Mouse (Mus musculus) Muller cell, postnatal 12 days (primary cell): Measurements from ENCODE around the gene Skap1.

Experiments
- DNase-seq: peaks from one replicate; pipeline ENCODE4 v3.0.0-alpha.2; 2015; ENCODE audit errors: inconsistent ontology term

The Skap1 gene

DNA sequence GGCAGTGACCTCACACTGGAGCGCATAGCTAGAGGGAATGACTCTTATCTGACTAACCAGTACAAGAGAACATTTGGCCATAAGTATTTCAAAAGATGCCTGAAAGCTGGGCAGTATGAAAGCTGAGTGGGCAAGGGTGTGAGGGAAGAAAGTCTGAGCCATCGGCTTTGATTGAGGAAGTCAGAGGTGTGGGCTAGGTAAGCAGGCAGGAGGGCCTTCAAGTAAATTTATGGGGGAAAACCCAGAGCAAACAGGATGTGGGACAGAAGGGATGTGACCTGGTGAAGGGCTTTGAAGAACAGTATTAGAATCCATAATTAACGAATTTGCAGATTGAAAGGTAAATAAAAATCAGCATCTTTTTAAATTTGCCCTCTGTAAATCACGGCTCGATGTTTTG is 95.8 kb downstream of the Skap1 start:
- no peak for DNase-seq

DNA sequence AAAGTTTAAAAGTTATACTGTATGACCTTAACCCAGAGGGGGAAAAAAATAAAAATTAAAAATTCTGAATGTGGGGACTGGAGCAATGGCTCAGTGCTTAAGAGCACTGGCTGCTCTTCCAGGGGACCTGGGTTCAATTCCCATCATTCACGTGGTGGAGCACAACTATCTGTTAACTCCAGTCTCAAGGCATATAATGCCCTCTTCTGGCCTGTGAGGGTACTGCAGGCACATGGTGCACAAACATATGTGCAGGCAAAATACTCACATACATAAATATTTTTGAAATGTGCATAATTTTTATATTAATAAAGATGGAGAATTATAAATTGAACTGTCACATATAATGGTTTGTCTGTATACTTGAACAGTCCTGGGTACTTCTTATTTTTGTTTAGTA is 99.7 kb downstream of the Skap1 start:
- DNase-seq: no peak

DNA sequence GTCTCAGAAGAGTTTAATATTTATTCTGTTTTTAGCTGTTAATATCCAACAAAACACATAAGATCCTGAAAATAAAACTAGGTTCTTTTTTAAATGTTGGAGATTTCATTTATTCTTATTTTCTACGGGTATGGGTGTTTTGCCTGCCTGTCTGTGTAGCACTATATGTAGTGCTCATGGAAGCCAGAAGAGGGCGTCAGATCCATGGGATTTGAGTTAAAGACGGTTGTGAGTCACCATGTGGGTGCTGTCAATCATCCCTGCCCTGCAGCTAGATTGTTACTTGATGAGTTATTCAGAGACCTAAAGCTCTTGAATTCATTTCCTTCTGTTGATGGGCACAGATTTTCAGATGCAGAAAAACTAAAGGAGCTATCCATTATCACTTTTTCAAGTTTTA is 108.1 kb downstream of the Skap1 start:
- no peak for DNase-seq

DNA sequence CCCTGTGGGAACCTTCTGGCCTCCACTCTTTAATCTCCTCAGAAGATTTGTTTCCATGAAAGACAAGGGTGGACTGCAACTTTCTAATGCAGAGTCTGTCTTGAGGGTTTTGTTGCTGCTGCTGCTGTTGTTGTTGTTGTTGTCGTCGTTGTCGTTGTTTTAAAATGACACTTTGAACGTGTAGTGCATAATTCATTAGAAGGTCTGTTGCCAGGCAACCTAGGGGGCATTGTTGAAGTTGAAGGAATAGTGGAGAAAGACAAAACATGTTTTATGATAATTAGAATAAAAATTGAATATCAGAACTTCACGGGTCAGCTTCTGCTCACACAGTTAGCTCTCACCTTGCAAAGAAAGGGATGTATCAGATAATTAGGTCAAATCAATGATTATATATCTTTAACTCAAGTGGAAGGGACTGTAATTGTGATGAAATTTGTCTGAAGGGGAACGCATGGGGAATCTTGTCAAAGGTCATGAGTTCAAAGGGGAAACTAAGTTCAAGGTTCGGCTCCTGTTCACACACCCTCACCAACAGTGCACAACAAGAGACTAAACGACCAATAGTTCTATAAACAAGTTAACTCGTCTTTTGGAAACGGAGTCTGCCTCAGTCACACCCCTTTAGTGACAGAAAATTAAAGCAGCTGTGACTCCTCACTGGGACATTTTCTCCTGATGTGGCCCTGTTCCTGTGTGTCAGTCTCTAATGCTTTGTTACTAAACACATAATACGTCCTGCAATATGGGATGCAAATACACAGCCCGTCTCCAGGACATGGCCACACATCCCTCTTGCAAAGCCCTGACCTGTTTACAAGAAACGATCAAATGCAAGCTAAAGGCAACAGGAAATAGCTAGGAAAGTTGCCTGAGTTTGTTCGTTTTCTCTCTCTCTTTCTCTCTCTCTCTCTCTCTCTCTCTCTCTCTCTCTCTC is 112.4 kb downstream of the Skap1 start:
- DNase-seq: no peak

DNA sequence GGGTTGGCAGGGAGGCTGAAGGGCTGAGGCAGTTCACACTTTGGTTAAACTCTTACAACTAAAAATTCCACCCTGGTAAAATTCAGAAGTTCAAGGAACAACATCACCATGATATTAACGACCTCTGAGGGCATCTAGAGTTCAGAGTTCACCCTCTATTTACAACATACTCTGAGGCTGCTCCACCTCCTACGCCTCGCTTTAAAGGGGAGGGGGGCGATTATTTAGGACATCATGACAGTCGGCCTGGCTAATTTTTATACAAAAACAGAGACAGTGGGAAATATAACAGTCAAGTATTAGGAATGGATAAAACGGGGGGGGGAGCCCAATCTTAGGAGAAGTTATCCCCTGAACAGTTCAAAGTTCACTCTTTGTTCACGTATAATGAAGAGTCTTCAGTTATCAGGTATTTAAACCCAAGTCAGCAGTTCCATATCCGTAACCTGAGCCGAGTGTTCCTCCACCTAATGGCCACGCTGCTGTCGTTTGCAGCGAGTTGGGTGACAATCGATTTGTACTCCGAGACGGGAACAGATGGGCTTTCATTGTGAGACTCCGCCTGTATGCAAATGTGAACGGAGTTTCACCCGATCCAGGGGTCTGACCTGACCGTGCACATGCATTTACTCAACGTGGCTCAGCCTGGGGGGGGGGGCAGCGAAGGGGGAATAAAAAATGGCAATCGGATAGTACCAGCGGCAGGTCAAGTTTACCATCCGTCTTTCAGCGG is 114.3 kb downstream of the Skap1 start:
- DNase-seq: no peak

DNA sequence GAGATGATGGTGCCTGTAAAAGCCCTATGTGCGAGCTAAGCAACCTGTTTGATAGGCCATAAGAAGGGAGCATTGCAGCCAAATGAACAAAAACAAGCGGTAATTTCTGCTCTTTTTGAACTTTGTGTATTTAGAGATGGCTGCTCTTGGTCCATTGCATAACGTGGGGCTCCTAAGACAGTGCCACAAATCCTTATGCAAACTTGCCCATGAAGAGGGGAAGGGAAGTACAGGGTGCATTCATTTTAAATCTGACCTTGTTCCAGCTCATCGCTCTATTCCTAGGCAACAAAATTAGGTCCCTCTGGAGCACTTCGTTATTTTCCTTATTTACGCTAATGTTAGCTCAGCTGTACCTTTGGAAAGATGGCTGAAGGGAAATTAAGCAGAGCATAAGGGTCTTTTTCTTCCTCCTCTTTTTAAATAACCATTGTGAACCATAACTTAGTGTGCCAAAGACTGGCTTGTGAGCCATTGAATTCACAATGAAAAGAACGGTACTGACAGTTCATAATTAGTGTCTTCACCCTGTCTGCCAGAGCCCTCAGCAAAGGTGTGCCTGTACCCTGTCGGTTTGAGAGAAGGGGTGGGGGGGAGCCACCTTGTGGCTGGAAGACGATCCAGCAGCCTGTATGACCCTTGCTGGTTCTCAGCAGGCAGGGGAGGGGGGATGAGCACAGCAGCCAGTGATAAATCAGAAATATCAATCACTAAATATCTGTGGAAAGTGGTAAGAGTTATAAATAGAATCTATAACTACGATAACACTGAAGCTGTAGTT is 117.4 kb downstream of the Skap1 start:
- no peak for DNase-seq

DNA sequence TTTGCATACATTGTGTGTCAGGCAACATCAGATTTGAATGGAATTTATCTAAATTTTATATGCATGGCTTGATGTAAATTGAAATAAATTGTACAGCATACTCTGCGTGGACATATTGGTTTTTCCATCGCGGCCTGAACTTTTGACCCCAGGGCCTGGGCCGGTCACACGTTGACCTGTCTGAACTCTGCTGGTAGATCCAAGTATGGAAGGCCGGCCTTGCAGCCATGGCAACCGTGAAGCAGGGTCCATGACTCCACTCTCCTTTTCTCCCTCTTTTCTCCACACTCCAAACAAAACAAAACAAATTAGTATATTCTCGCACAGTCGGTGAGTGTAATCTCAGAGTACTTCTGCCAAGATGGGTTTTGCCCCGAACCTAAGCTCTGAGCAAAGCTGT is 118.2 kb downstream of the Skap1 start:
- no peak for DNase-seq

DNA sequence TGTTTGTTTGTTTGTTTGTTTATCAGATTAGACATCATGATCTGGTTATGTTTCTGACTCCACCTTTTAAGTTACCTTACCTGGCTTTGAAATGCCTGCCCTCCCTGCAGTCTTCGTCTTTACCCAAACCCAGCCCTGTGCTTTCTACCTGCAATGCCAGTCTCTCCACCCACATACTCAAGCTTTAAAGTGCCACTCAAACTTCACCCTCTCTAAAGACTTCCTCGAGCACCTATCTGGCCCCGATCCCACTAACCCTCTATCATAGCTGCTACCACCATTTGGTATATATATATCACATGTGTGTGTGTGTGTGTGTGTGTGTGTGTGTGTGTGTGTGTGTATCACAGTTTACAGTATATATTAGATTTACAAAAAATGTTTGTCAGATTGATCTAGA is 125.4 kb downstream of the Skap1 start:
- no peak for DNase-seq

DNA sequence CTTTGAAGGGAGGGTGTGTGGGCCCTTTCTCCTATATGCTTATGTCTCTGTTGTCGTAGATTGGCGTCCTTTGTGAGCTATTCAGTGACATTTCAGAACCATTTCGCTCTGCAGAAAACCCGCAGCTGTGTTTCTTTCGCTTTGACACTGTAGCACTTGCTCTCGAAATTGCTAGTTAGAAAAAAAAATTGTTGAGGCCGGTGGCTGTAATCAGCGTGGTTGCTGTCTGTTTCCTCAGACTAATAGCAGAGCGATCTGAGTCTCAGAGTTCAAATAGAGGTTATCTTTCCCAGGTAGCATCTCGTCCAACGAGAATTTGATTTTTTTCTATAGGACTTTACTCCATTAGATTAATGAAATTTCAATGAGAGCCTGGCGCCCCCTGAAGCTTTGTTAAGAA is 131.5 kb downstream of the Skap1 start:
- no peak for DNase-seq

DNA sequence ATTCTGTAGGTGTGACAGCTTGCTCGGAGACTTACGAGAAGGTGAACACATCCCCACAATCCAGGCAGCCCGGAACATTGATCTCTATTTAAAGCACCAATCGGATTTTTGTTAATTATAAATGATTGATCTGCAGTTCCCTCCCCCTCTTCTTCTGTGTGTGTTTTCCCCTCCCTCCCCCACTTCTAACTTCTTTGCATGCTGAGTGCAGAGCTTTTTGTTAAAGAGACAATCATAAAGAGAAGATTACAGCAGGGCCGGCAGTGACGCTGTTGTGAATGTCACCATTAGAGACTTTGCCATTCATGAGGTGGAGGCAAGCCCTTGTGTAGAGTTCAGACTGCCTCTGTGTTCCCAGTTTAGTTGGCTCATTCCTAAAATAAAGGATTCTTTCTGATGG is 131.9 kb downstream of the Skap1 start:
- no peak for DNase-seq

DNA sequence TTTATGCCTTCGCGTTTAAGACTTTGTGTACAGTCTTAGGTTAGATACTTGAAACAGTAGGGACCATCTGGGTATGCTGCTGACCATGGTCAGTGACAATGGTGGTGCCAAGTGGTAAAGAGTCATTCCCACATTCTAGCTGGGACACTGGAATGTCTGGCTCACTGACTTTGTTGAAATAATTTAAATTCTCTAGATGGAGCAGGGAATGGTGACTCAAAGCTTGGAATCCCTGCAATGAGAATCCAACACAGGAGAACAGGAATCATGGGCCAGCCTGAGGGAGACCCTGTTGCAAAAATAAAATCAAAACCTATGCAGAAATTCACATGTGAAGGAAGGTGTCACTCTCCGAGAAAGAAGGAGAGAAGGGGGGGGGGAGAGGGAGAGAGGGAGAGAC is 138.4 kb downstream of the Skap1 start:
- DNase-seq: peak; percentile 77

DNA sequence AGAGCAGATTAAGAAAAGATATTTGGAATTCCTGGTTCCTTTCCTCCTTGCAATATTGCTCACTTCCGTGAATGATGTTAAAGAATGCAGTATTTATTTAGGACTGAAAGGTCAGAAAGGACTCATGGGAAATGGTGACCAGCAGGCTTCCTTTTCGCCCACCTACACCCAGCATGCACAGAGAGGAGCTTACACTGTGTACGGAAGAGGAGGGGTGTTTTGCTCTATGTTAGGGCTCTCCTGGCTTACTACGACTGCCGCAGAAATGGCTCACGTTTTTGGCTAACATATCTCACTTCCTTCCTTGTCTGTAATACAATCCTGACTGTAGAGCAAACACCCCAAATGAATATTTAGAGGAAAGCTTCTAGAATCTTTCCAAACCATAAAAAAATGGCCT is 139.9 kb downstream of the Skap1 start:
- DNase-seq: no peak

DNA sequence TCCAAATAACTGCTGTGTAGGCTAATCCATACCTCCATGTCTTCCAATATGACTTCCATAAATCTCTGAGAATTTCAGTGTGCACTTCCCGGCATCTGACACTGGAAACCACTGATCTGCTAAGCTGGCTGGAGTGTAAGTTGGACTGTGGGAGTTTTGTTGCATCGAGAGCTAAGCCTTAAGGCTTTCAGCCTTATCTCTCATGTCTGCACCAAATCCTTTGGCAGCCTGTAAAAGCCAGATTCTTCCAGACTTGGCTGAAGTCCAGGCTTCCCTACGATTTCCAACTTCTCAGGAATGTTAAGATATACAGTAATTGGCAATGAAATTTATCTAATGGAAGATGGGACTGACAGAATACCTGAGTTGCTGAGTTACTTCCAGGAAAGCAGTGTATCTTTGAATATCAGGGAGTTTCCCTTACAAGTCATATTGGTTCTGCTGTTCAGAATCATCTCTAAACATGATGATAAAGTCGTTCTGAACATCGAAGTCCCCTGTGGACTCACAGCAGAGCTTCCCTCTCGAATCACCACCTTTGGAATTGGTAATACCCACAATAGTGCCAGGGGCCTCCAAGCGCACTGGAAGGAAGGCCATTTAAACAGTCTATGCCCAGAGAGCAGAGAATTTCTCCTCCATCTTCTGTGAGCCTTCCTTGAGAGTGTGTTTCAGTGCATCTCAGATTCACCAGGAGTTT is 140.5 kb downstream of the Skap1 start:
- DNase-seq: no peak

DNA sequence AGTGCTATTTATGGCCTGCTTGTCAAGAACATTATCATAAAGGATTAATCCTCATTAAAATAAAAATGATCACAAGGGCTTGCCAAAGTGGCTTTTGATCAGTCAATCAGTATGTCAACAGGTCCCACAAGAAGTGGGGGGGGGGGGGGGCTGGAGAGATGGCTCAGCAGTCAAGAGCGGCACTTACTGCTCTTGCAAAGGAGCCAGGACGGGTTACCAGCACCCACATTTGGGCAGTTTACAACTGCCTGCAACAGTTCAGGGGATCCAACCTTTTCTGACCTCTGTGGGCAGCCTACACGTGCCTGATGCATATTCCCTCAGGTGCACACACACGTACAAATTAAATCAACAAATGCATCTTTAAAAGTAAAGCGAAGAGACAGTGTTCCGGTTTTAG is 141.1 kb downstream of the Skap1 start:
- no peak for DNase-seq

DNA sequence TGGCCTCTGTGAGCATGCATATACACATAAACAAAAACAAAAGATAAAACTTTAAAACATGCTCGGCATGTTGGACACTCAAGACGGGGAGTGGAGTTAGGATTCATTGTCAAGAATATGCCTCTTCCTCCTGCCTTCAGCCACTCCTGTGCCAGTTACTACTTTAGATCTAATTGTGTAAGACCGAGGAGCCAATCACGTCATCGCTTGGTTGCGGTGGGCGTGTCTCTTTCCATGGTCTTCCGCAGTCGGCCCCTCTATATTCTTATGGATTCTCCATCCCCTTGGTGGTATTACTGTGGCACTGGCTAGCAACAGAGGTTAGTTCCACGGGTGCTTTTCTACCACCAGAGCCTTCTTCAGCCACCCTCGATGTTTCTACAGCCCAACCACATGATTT is 148.2 kb downstream of the Skap1 start:
- DNase-seq: no peak

DNA sequence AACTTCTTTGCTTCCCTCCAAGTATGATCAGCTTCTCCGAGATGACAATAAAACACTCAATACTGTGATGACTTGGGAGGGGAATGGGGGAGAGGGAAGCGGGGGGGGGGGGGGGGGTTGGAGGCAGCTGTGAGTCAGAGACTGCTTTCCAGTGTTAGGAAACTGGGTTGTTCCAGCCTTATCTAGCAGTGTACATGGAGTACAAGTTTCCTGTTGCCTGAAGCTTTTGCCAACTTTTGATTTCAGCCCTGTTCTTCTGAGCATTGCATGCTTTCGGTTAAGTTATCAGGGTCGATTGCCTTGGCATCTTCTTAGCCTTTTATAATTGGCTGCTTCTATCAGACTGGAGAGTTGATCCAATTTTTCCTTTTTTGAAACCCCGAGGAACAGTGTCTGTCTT is 152.4 kb downstream of the Skap1 start:
- no peak for DNase-seq

DNA sequence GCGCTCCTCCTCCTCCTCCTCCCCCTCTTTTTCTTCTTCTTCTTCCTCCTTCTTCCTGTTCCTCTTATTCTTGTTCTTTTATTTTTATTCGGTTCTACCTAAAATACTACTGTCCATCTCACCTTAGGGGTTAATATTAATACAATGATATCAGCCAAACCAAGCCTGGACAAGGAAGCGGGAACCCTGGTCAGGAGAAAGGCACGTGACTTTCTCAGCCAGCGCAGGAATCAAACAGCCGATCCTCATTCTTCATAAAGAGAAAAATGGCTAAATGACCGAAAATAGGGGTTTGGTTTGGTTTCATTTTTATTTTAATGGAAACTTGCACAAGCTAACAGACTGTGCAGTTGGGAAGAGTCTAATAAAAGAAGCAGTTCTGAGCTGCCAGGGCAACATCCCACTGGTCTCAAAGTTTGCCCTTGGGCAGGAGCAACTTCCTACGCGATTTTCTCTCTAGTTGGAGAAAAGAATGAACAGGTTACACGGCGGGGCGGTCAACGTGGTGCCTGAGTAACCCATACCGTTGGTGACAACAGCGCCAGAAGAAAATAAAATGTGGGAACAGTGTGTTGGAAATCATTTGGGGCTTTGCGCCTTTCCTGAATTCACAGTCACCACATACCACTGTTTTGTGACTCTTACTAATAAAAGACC is 154.5 kb downstream of the Skap1 start:
- no peak for DNase-seq

DNA sequence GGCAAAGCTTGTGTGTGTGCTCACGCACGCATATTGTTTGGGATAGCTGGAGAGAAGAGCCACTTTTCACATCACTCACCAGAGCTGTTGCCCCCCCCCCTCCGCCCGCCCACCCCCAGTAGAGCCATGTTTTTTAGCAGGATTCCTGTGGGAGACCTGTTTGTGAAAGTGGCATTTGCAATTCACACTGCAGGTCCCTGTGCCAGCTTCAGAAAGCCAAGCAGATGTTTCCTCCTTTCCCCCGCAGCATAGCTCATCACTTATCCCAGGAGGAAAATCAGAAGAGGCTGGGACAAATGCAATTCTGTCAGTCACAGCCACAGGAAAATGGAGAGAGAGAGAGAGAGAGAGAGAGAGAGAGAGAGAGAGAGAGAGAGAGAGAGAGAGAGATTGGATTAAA is 155.2 kb downstream of the Skap1 start:
- DNase-seq: no peak

DNA sequence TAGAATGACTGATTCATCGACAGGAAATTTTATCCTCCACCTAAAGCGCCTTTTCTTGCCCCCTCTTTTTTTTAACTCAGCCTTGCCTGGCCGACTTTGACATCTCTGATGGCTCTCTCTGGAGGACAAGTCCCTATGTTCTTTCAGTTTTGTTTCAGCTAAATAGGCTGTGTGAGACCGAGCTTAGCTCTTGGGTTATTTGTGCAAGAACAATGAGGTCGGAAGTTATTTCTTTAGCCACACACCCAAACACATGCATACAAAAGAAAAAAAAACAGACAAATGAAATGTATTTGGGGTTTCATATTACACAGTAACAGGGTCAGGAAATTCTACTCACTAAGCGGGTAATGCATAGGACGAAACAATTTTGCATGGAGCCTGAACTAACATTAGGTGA is 155.6 kb downstream of the Skap1 start:
- no peak for DNase-seq

DNA sequence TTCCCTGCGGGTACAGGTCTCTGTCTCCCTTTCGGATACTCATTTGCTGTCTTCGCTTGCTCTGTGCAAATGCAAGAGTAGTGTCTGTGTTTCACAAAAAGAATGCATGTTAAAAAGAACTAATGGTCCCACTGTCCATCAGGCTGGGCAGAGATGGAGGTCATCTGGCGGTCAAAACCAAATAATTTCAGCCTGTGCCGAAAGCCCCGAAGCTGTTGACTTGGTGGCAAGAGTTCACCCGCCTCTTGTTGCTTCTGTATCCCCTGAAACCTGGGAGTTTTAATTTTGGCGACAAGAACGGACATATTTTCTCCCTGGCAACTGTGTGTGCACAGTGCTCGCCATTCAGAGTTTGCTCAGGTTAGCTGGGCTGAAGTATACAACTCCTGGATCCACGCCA is 156.3 kb downstream of the Skap1 start:
- DNase-seq: no peak

DNA sequence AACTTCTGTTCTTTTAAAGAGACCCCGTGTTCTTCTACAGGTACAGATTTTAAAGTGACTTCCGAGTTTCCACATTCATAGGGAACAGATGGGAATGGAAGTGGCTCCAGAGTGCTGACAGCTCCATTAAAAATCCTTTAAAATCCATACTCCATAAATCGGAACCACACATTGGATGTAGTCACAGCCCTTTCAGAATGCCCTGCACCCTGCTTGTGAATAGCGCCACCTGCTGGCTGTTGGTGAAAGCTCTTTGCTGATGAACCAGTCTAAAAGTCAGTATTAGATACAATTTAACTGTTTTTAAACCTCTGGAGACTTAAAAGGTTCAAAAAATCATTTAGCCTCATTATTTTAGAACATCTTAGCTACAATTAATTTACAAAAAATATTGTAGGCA is 156.8 kb downstream of the Skap1 start:
- DNase-seq: peak; percentile 32
